Mouse (Mus musculus) granulocyte monocyte progenitor cell, adult 5-6 weeks (primary cell): ENCODE measurements around the gene Pex6. TPM values are rescaled to one million over a fixed set of nuclear protein-coding genes. Genes with fewer than 3 reads are reported as not detected.
"Not testable (repeated sequence)": the region's sequence is repeated elsewhere in the genome, so short reads cannot be mapped to it uniquely, and the experiment has no call there.

Source experiments
- ATAC-seq: replicated peaks from 2 replicates; pipeline ENCODE4 v1.8.0; 2016; ENCODE audit warnings: mild to moderate bottlenecking, moderate TSS enrichment, inconsistent platforms; ENCODE audit not compliant: poor library complexity, severe bottlenecking
- total RNA-seq, 2 experiments: library from RNA; stranded (forward) in 1 of 2; stranded (reverse) in 1 of 2; fragments of 200-712, 200-1000 nt in 1 of 2; fragments of >200 nt in 1 of 2; fragmentation: Nextera tagmentation in 1 of 2; gene quantifications; 2 replicates each; pipeline ENCODE4 v1.2.3; 2014 to 2017

Pex6 gene
- total RNA-seq, 2 experiments from 2014 or later, result 9.7 to 13.2 TPM

- ATAC-seq, result no peak
Observed at GRCm38 (mm10) chr17:46728496-46728895, 17.2 kb downstream of the Pex6 start.

GRCm38 (mm10) chr17:46728904-46729318 lies 17.6 kb downstream of the Pex6 start, which contains the start of gene Gnmt:
Gene Gnmt (minus strand): TSS chr17:46729168.
- ATAC-seq, result peak; percentile 42

DNA sequence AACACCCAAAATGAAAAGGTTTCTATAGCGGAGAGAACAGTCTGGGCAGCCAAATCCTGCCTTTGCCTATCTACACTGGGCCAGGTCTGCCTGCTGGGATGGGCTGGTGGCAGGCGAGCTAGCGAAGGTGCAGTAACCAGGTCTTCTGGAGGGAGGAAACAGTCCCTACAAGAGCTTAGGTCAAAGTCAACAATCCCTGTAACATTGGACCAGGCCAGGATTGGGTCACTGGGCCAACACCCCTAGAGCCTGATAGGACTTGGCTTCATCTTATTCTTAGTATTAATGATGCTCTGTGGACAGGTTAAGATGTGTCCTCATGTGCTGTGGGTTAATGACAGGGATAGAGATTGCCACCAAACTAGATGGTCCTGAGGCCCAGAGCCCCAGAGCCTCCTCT lies 22.8 kb downstream of the Pex6 start:
- no peak for ATAC-seq

DNA sequence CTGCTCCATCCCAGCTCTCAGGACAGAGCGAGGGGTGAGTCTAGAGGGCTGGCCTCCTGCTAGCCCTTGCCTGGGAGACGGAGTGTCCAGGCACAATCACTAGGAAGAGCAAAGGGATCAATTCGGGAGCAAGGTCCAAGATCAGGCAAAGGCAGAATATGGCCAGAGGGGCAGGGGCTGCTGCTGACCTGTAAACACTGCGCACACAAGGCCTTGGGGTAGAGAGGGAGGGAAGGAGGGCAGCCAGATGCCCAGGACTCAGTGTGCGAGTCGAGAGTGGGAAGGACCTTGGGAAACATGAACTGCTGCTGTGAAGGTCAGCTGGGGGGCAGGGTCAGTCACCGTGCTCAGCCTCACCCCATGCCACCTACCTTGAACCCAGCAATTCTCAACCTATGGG lies 24.0 kb downstream of the Pex6 start:
- ATAC-seq, result no peak

GRCm38 (mm10) chr17:46736160-46736559 lies 24.9 kb downstream of the Pex6 start:
- peak; percentile 70 for ATAC-seq

GRCm38 (mm10) chr17:46741305-46741704 lies 30.0 kb downstream of the Pex6 start:
- ATAC-seq, result no peak

DNA sequence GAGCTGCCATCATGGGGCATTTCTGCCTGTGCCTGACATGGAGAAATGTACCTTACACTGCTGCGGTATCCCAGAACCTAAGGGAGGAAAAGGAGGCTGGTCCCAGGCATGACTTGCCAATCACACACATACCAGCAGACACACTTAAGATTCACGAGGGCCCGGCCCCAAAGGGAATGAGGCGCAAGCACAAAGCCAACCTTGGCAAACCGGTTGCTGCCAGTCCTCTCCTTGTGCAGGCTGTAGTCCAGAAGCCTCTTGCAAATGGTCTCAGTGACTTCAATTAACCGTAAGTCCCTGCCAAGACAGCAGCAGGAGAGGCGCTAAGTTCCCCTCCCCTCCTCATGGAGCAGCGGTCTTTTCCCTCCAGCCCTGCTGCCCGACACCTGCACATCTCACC lies 31.7 kb downstream of the Pex6 start:
- ATAC-seq, result no peak

DNA sequence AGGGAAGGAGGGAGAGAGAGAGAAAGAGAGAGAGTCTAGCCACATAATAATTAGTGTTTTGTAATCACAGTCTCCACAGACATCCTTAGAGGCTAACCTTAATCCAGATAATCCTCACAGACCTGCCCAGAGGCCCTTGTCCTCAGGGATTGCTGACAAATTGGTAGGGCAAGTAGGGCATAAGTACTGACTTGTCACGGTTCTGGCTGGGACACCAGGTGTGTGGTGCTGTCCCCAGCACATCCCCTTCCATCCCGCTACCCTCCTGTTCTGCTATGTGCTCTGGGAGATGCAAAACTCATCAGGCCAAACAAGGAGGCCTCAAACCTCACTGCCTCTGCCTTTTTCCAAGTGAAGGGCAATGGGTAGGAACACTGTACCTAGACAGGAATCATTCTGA lies 34.2 kb downstream of the Pex6 start:
- ATAC-seq, result no peak

DNA sequence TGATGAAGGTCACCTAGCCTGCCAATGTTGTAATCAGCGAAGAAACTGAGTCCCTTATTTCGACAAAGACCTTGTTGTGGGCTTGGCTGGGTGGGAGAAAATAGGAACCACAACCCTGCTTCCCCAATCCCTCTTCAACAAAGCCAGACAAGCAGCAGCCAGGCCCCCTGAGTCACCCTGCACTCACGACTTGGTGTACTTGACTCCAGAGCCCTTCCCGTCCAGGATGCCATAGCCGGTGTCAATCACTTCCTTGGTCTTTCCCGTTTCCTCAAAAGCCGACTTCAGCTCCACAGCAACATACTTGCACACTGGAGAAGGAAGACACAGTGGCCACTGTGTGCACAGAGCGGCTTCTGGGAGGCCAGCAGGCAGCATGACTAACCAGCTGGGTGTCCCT lies 36.0 kb downstream of the Pex6 start:
- peak; percentile 18 for ATAC-seq

DNA sequence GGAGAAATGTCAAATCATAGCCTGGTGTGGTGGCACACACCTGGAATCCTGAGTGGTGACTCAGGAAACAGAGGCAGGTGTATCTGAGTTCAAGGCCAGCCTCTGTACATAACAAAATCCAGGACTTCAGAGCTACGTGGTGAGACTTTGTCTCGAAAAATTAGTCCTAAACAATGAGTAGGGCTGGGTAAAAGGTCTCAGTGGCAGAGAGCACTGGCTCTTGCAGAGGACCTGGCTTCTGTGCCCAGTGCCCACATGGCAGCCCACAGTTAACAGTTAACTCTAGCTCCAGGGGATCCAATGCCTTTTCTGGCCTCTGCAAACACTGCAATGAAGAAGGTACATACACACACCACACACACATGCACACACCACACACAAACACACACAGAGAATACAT lies 36.5 kb downstream of the Pex6 start:
- ATAC-seq, result no peak

GRCm38 (mm10) chr17:46749282-46749681 lies 38.0 kb downstream of the Pex6 start:
- no peak for ATAC-seq

DNA sequence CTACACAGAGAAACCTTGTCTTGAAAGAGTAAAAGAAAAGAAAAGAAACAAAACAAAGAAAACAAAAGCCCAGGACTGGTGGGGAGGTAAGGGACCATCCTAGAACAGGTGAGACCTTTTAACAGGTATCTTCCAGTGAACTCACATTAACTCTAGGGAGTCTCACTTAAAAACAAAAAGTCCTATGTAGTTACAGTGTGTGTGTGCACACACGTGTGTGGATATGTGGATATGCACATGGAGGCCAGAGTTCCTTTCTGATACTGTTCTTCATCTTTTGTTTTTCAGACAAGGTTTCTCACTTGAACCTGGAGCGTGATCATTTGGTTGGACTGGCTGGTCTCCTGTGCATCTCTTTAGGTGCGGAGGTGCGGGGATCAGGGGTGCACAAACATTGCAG lies 39.3 kb downstream of the Pex6 start:
- ATAC-seq, result no peak

DNA sequence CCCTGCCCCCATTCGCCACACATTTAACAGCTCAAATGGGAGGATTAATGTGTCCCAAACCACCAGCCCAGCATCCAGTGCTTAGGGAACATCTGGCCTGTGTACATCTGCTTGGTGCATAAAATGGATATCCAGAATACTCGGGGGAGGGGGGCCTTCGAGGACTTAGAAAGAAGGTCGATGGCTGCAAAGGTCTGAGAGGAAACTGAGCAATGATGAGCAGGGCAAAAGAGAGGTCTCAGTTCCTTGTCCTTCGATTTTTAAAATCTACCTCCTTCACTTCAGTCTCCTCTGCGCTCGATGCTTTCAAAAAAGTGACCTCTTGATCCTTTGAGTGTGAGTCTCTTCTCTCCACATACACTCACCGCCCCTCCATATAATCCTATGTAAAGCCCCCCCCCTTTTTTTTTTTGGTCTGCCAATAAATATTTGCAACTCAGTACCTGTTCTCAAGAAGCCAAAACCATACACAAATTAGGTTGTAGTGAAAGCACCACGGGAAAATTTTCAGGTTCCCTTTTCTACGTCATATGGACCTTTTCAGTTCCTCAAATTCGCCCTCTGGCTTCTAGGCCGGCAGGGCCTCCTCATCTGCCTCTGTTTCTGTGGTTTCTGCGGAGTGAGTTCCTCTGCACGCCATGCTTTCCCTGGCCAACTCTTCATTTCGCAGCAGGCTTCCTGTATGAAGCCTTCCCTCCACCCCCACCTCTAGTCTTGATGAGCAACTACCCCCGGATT lies 40.0 kb downstream of the Pex6 start:
- ATAC-seq, result peak; percentile 76

DNA sequence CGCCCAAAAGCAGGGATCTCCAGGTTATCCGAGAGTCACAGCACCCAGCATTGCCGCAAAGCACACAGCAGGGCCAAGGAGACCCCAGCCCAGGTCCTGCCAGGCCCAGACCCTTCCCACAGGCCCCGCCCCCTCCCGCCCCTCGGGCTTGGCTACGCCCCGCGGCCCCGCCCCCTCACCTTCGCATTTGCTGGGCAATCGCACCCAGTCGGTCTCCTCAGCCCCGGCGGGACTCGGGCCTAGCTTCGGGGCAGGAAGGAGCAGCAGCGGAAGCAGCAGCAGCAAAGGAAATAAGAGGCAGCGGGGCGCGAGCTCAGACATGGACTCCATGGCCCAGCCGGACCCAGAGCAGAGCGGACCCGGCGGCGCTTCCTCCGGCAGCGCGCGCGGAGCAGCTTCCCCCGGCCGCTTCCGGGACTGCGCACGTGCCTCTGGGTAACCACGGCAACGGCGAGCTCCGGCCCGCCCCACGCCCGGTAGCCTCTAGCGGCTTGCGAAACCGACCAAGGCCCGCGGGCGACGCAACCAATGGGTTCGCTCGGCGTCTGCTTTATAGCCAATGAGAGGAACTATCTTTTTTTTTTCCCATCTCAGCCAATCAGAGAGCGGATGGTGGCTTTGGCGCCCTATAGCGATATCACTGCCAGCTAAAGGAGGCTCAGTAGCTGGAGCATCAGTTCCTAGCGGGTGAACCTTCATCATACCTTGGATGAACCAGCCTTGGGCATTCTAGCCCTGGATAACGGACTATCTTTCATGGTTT lies 40.7 kb downstream of the Pex6 start, which contains the start of gene Cnpy3:
TSS of gene Cnpy3 (minus strand) at position 421 of the 763 bp plus-strand sequence.
- ATAC-seq, result peak; percentile 87

GRCm38 (mm10) chr17:46758753-46759152 lies 47.5 kb downstream of the Pex6 start:
- ATAC-seq, result no peak

DNA sequence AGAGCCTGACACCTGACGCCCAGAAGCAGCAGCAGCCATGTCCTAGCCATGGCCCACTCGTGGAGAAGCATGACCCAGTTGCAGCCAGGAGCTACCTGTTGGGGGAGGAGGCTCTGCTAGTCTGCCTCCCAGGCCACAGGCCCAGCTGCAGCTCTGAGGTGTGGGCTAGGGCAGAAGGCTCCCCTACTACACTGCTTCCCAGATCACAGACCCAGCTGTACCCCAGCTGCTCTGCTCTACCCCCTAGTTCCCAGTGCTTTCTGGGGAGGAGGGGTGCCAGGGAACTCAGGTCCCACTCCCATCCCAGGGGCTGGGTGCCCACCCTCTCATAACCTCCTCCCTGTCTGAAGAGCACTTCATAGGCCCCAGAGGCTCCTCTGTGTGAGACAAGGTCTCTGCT lies 52.3 kb downstream of the Pex6 start, which contains the start of gene Ptcra:
TSS of gene Ptcra (minus strand) at position 169 of the 400 bp plus-strand sequence.
- no peak for ATAC-seq

DNA sequence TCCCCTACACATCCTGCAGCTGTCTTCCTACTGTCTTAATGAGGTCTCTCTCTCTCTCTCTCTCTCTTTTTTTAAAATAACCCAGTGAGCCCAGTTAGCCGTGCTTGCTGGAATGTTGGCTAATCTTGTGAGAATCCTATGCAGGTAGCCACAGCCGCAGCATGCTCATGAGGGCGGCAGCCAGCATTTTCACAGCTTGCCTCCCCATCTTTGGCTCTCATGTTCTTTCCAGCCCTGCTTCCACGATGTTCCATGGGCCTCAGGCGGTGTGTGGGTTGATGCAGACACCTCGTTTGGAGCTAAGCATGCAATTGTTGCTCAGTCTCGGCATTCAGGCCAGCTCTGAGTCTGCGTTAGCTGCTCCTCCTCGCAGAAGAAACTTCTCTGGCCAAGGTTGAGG lies 53.7 kb downstream of the Pex6 start:
- ATAC-seq, result not testable (repeated sequence)

DNA sequence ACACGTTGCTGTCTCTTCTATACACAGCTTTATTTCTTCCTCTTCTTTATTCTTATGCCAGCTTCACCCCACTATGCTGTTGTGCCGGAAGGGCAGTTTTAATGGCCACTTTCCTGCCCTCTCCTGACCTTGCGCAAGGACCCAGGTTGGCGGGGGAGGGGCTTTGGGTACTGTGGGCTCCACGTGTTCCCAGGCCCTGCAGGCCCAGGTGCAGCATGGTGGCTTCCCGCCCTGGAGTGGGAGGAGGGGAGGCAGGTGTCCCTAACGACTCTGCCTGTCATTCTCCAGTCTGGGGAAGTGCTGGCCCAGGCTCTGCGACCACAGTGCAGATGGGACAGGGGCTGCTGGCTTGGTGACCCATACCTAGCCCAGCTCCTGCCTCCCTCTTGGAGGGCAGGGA lies 56.6 kb downstream of the Pex6 start:
- ATAC-seq, result peak; percentile 50

DNA sequence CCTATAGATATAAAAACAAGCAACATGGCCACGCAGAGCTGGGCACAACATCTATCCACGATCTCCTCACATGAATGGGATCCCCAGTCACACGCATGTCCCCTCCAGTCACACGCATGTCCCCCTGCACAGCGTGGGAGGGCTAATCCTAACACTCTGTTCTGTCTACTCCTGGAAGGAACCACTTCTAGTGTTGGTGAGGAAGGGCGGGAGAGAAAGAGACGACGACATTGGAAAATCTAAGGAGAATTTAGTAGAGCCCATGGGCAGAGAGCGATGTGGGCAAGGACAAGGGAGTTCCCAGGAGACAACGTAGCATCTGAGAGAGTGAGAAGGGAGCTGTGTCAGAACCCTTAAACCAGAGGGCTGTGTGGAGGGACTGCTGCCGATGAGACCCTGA lies 59.3 kb downstream of the Pex6 start:
- no peak for ATAC-seq

DNA sequence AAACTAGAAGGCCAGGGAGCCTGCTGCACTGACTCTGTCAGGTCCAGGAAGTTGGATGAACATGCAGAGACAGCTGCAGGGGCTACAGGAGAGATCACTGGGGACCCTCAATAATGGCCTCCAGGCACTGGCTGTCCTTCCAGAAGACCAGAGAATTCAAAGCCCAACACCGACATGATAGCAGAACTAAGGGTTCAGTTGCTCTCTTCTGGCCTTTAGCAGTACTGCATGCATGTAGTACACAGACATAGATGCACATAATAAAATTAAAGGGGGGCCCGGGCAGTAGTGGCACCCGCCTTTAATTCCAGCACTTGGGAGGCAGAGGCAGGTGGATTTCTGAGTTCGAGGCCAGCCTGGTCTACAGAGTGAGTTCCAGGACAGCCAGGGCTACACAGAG lies 59.8 kb downstream of the Pex6 start:
- ATAC-seq, result no peak; the same call in 1 of the 2 replicates

DNA sequence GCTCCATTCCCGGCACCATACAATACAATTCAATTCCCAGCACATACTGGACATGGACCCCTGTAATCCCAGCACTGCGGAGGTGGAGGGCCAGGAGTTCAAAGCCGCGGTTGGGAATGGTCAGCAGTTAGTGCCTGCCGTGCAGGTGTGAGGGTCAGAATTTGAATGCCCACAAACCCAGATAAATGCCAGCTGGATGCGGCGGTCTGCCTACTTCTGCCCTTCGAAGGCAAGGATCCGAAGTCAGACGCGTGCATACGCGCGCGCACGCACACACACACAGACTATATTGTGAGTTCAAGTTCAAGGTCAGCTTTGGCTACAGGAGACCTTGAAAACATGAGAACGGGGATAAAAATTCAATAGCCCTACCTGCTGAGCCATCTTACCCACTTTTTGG lies 60.4 kb downstream of the Pex6 start:
- no peak for ATAC-seq

GRCm38 (mm10) chr17:46772038-46772403 lies 60.8 kb downstream of the Pex6 start:
- ATAC-seq, result no peak
